Mouse (Mus musculus) testis, adult 2 months (tissue): ENCODE data around the gene Dnah2.

Experiments
- CTCF ChIP-seq: fragments of 200-500 bp; IDR thresholded peaks from 2 replicates; pipeline ENCODE4 v1.5.1; 2012; ENCODE audit warnings: low read depth, mild to moderate bottlenecking, inconsistent platforms, low read length, moderate library complexity; ENCODE audit not compliant: control insufficient read depth, insufficient read depth, insufficient replicate concordance
- POLR2A ChIP-seq: fragments of 200-500 bp; IDR thresholded peaks from 2 replicates; pipeline ENCODE4 v1.6.1; 2012; ENCODE audit warnings: low read depth, mild to moderate bottlenecking, inconsistent platforms, low read length, moderate library complexity; ENCODE audit not compliant: control insufficient read depth

- TF ChIP-seq CTCF (no peak), POLR2A (no peak)
Observed at GRCm38 (mm10) chr11:69428751-69429150, 120.2 kb downstream of the Dnah2 start.
